Mouse (Mus musculus): ENCODE results near the gene 4930407I10Rik. TPM values are rescaled to one million over a fixed set of nuclear protein-coding genes. Genes with fewer than 3 reads are reported as not detected.

The 4930407I10Rik gene
- total RNA-seq, 2 experiments from 2014 or later, result not detected

GRCm38 (mm10) chr15:82047080-82047883 is 11.7 kb upstream of the 4930407I10Rik start, which contains the start of gene Snu13:
TSS of gene Snu13 (minus strand) at chr15:82047598.
- peak; percentile 98 for ATAC-seq (ENCODE audit: poor library complexity, severe bottlenecking)

GRCm38 (mm10) chr15:82052544-82052943 is 6.4 kb upstream of the 4930407I10Rik start:
- ATAC-seq (ENCODE audit: poor library complexity, severe bottlenecking), result no peak

- no peak for ATAC-seq (ENCODE audit: poor library complexity, severe bottlenecking)
These were observed 5.0 kb downstream of the 4930407I10Rik start for GRCm38 (mm10) chr15:82063909-82064308.

- ATAC-seq (ENCODE audit: poor library complexity, severe bottlenecking), result no peak; the same call in 1 of the 2 replicates
These were observed 6.6 kb downstream of the 4930407I10Rik start for GRCm38 (mm10) chr15:82065511-82065910.

GRCm38 (mm10) chr15:82069898-82070297 is 10.9 kb downstream of the 4930407I10Rik start, which contains the start of gene Mei1:
TSS of gene Mei1 (plus strand) at chr15:82069996.
- no peak for ATAC-seq (ENCODE audit: poor library complexity, severe bottlenecking)

GRCm38 (mm10) chr15:82071816-82072469 is 13.0 kb downstream of the 4930407I10Rik start:
- no peak for ATAC-seq (ENCODE audit: poor library complexity, severe bottlenecking)

- no peak for ATAC-seq (ENCODE audit: poor library complexity, severe bottlenecking)
These were observed 14.5 kb downstream of the 4930407I10Rik start for GRCm38 (mm10) chr15:82073490-82073889.

- ATAC-seq (ENCODE audit: poor library complexity, severe bottlenecking), result no peak
These were observed 20.9 kb downstream of the 4930407I10Rik start for GRCm38 (mm10) chr15:82079883-82080282.

GRCm38 (mm10) chr15:82081161-82081560 is 22.2 kb downstream of the 4930407I10Rik start:
- 0 out of 2 replicates have a peak, but pooled peaks have one; percentile 18 for ATAC-seq (ENCODE audit: poor library complexity, severe bottlenecking)

- no peak for ATAC-seq (ENCODE audit: poor library complexity, severe bottlenecking)
These were observed 26.7 kb downstream of the 4930407I10Rik start for GRCm38 (mm10) chr15:82085606-82086005.

- no peak for ATAC-seq (ENCODE audit: poor library complexity, severe bottlenecking)
These were observed 27.2 kb downstream of the 4930407I10Rik start for GRCm38 (mm10) chr15:82086131-82086530.

GRCm38 (mm10) chr15:82087266-82087665 is 28.3 kb downstream of the 4930407I10Rik start:
- ATAC-seq (ENCODE audit: poor library complexity, severe bottlenecking), result no peak

- ATAC-seq (ENCODE audit: poor library complexity, severe bottlenecking), result no peak
These were observed 32.1 kb downstream of the 4930407I10Rik start for GRCm38 (mm10) chr15:82091061-82091460.

GRCm38 (mm10) chr15:82106953-82107555 is 48.1 kb downstream of the 4930407I10Rik start:
- no peak for ATAC-seq (ENCODE audit: poor library complexity, severe bottlenecking)

Other genes with a start within 250 kb of the 4930407I10Rik start
- 36.1 and 38.2 TPM in 2 replicates for gene Tob2, start 200.4 kb upstream of the 4930407I10Rik start, total RNA-seq (2015)
- gene Tob2, start 200.4 kb upstream of the 4930407I10Rik start, total RNA-seq (2017), result 20.3 and 23.8 TPM in 2 replicates
- 65.3 and 85.6 TPM in 2 replicates for gene Phf5a, start 187.2 kb upstream of the 4930407I10Rik start, total RNA-seq (2015)
- 30.1 and 34.0 TPM in 2 replicates for gene Phf5a, start 187.2 kb upstream of the 4930407I10Rik start, total RNA-seq (2017)
- gene Aco2, start 186.8 kb upstream of the 4930407I10Rik start, total RNA-seq (2015), result 47.0 and 58.7 TPM in 2 replicates
- 82.3 and 89.4 TPM in 2 replicates for gene Aco2, start 186.8 kb upstream of the 4930407I10Rik start, total RNA-seq (2017)
- 2.7 and 3.9 TPM in 2 replicates for gene Polr3h, start 132.9 kb upstream of the 4930407I10Rik start, total RNA-seq (2015)
- 5.5 and 7.8 TPM in 2 replicates for gene Polr3h, start 132.9 kb upstream of the 4930407I10Rik start, total RNA-seq (2017)
- gene Csdc2, start 122.4 kb upstream of the 4930407I10Rik start, total RNA-seq (2015), result not detected in 2 replicates
- gene Csdc2, start 122.4 kb upstream of the 4930407I10Rik start, total RNA-seq (2017), result not detected in 2 replicates
- 10.4 and 10.5 TPM in 2 replicates for gene Pmm1, start 98.2 kb upstream of the 4930407I10Rik start, total RNA-seq (2015)
- 5.6 and 5.7 TPM in 2 replicates for gene Pmm1, start 98.2 kb upstream of the 4930407I10Rik start, total RNA-seq (2017)
- not detected in 2 replicates for gene 1700029P11Rik, start 78.6 kb upstream of the 4930407I10Rik start, total RNA-seq (2015)
- not detected in 2 replicates for gene 1700029P11Rik, start 78.6 kb upstream of the 4930407I10Rik start, total RNA-seq (2017)
- gene Xrcc6, start 71.3 kb upstream of the 4930407I10Rik start, total RNA-seq (2015), result 28.8 and 36.2 TPM in 2 replicates
- gene Xrcc6, start 71.3 kb upstream of the 4930407I10Rik start, total RNA-seq (2017), result 82.5 and 83.2 TPM in 2 replicates
- gene Desi1, start 25.3 kb upstream of the 4930407I10Rik start, total RNA-seq (2015), result 19.1 and 26.3 TPM in 2 replicates
- gene Desi1, start 25.3 kb upstream of the 4930407I10Rik start, total RNA-seq (2017), result 2.6 and 3.9 TPM in 2 replicates
- 104 and 106 TPM in 2 replicates for gene Snu13, start 11.6 kb upstream of the 4930407I10Rik start, total RNA-seq (2015)
- gene Snu13, start 11.6 kb upstream of the 4930407I10Rik start, total RNA-seq (2017), result 79.1 and 80.3 TPM in 2 replicates
- gene Mei1, start 10.8 kb downstream of the 4930407I10Rik start, total RNA-seq (2015), result not detected in 2 replicates
- gene Mei1, start 10.8 kb downstream of the 4930407I10Rik start, total RNA-seq (2017), result not detected in 2 replicates
- gene Ccdc134, start 68.8 kb downstream of the 4930407I10Rik start, total RNA-seq (2015), result 7.8 and 8.8 TPM in 2 replicates
- gene Ccdc134, start 68.8 kb downstream of the 4930407I10Rik start, total RNA-seq (2017), result 22.6 and 23.5 TPM in 2 replicates
- 39.0 and 40.7 TPM in 2 replicates for gene Srebf2, start 88.0 kb downstream of the 4930407I10Rik start, total RNA-seq (2015)
- gene Srebf2, start 88.0 kb downstream of the 4930407I10Rik start, total RNA-seq (2017), result 39.8 and 40.7 TPM in 2 replicates
- 0.14 TPM in 1 of 2 replicates, not detected in the other for gene Shisa8, start 153.7 kb downstream of the 4930407I10Rik start, total RNA-seq (2015)
- not detected in 2 replicates for gene Shisa8, start 153.7 kb downstream of the 4930407I10Rik start, total RNA-seq (2017)
- 1.8 and 2.7 TPM in 2 replicates for gene Tnfrsf13c, start 165.2 kb downstream of the 4930407I10Rik start, total RNA-seq (2015)
- gene Tnfrsf13c, start 165.2 kb downstream of the 4930407I10Rik start, total RNA-seq (2017), result 1.0 and 1.5 TPM in 2 replicates
- 20.3 and 32.9 TPM in 2 replicates for gene Cenpm, start 185.6 kb downstream of the 4930407I10Rik start, total RNA-seq (2015)
- gene Cenpm, start 185.6 kb downstream of the 4930407I10Rik start, total RNA-seq (2017), result 10.0 and 19.5 TPM in 2 replicates
- not detected in 2 replicates for gene 1500009C09Rik, start 193.2 kb downstream of the 4930407I10Rik start, total RNA-seq (2015)
- gene 1500009C09Rik, start 193.2 kb downstream of the 4930407I10Rik start, total RNA-seq (2017), result not detected in 2 replicates
- 0.11 TPM in 1 of 2 replicates, not detected in the other for gene Sept3, start 215.7 kb downstream of the 4930407I10Rik start, total RNA-seq (2015)
- gene Sept3, start 215.7 kb downstream of the 4930407I10Rik start, total RNA-seq (2017), result 0.08 TPM in 1 of 2 replicates, not detected in the other
- 0.22 TPM in 1 of 2 replicates, not detected in the other for gene Wbp2nl, start 239.8 kb downstream of the 4930407I10Rik start, total RNA-seq (2015)
- gene Wbp2nl, start 239.8 kb downstream of the 4930407I10Rik start, total RNA-seq (2017), result not detected in 2 replicates